Mouse (Mus musculus): ENCODE data around the gene Sfta2. TPM values are rescaled to one million over a fixed set of nuclear protein-coding genes. Genes with fewer than 3 reads are reported as not detected.

Sfta2 gene
- total and polyA plus RNA-seq, 3 experiments = not detected

GRCm38 (mm10) chr17:35697429-35697758 lies 96.0 kb downstream of the Sfta2 start:
- DNase-seq (ENCODE audit: low spot score) = no peak
- no peak overlapping the region for H3K4me3 ChIP-seq (ENCODE audit: low read depth, low read length)
- H3K9me3 ChIP-seq (replicated peaks) = no peaks in the 10 kb centered on the region
- no peaks in the 10 kb centered on the region for H3K36me3 ChIP-seq (replicated peaks)
- peaks cover 11% of the 10 kb centered on the region for H3K4me1 ChIP-seq (ENCODE audit: insufficient read depth, low read depth, low read length)
- H3K27me3 ChIP-seq (ENCODE audit: insufficient read depth, low read length) = peaks cover 56% of the 10 kb centered on the region
- ATAC-seq (ENCODE audit: extremely low read depth, insufficient number of reproducible peaks, low FRiP score, poor library complexity, severe bottlenecking) = no peak
- no peak for TF ChIP-seq GATA1 (IDR thresholded peaks at IDR 0.05; ENCODE audit: borderline replicate concordance, low read length)
- TF ChIP-seq GATA2 (IDR thresholded peaks at IDR 0.05; ENCODE audit: borderline replicate concordance, low read depth, low read length) = no peak
- TF ChIP-seq CTCF (IDR thresholded peaks at IDR 0.05; ENCODE audit: low read depth, low read length) = no peak

- DNase-seq (ENCODE audit: low spot score) (no peak), ATAC-seq (ENCODE audit: extremely low read depth, insufficient number of reproducible peaks, low FRiP score, poor library complexity, severe bottlenecking) (no peak)
- H3K9me3 ChIP-seq (replicated peaks) = no peaks in the 10 kb centered on the region
- H3K36me3 ChIP-seq (replicated peaks) = no peaks in the 10 kb centered on the region
- no peak overlapping the region for H3K4me3 ChIP-seq (ENCODE audit: low read depth, low read length)
- peaks cover 57% of the 10 kb centered on the region for H3K27me3 ChIP-seq (ENCODE audit: insufficient read depth, low read length)
- TF ChIP-seq CTCF (IDR thresholded peaks at IDR 0.05; ENCODE audit: low read depth, low read length) (no peak), TAL1 (conservative IDR thresholded peaks at IDR 0.05; ENCODE audit: low read depth, low read length) (no peak), GATA2 (IDR thresholded peaks at IDR 0.05; ENCODE audit: borderline replicate concordance, low read depth, low read length) (no peak), GATA1 (IDR thresholded peaks at IDR 0.05; ENCODE audit: borderline replicate concordance, low read length) (no peak), POLR2AphosphoS5 (IDR thresholded peaks at IDR 0.05; ENCODE audit: insufficient replicate concordance, low read depth, low read length) (no peak)
- peaks cover 11% of the 10 kb centered on the region for H3K4me1 ChIP-seq (ENCODE audit: insufficient read depth, low read depth, low read length)
These were observed 96.6 kb downstream of the Sfta2 start for GRCm38 (mm10) chr17:35697759-35698500.

- DNase-seq (ENCODE audit: low spot score) (no peak), ATAC-seq (ENCODE audit: extremely low read depth, insufficient number of reproducible peaks, low FRiP score, poor library complexity, severe bottlenecking) (no peak)
- Histone ChIP-seq H3K4me1 (ENCODE audit: insufficient read depth, low read depth, low read length) (peaks cover 11% of the 10 kb centered on the region), H3K27me3 (ENCODE audit: insufficient read depth, low read length) (peaks cover 57% of the 10 kb centered on the region), H3K9me3 (replicated peaks) (no peaks in the 10 kb centered on the region), H3K4me3 (ENCODE audit: low read depth, low read length) (no peak overlapping the region), H3K36me3 (replicated peaks) (no peaks in the 10 kb centered on the region)
- no peak for TF ChIP-seq POLR2AphosphoS5 (IDR thresholded peaks at IDR 0.05; ENCODE audit: insufficient replicate concordance, low read depth, low read length)
- TF ChIP-seq GATA2 (IDR thresholded peaks at IDR 0.05; ENCODE audit: borderline replicate concordance, low read depth, low read length) = no peak
- no peak for TF ChIP-seq CTCF (IDR thresholded peaks at IDR 0.05; ENCODE audit: low read depth, low read length)
- TF ChIP-seq GATA1 (IDR thresholded peaks at IDR 0.05; ENCODE audit: borderline replicate concordance, low read length) = no peak
- no peak for TF ChIP-seq TAL1 (conservative IDR thresholded peaks at IDR 0.05; ENCODE audit: low read depth, low read length)
These were observed 97.1 kb downstream of the Sfta2 start for GRCm38 (mm10) chr17:35698501-35698883.

- DNase-seq (ENCODE audit: low spot score) (no peak), ATAC-seq (ENCODE audit: extremely low read depth, insufficient number of reproducible peaks, low FRiP score, poor library complexity, severe bottlenecking) (no peak)
- H3K4me3 ChIP-seq (ENCODE audit: low read depth, low read length) = no peak overlapping the region
- H3K27me3 ChIP-seq (ENCODE audit: insufficient read depth, low read length) = peaks cover 69% of the 10 kb centered on the region
- H3K36me3 ChIP-seq (replicated peaks) = no peaks in the 10 kb centered on the region
- peaks cover 22% of the 10 kb centered on the region for H3K4me1 ChIP-seq (ENCODE audit: insufficient read depth, low read depth, low read length)
- TF ChIP-seq TAL1 (conservative IDR thresholded peaks at IDR 0.05; ENCODE audit: low read depth, low read length) = no peak
- no peak for TF ChIP-seq POLR2AphosphoS5 (IDR thresholded peaks at IDR 0.05; ENCODE audit: insufficient replicate concordance, low read depth, low read length)
- TF ChIP-seq GATA1 (IDR thresholded peaks at IDR 0.05; ENCODE audit: borderline replicate concordance, low read length) = no peak
- TF ChIP-seq CTCF (IDR thresholded peaks at IDR 0.05; ENCODE audit: low read depth, low read length) = no peak
- no peak for TF ChIP-seq GATA2 (IDR thresholded peaks at IDR 0.05; ENCODE audit: borderline replicate concordance, low read depth, low read length)
- H3K9me3 ChIP-seq (replicated peaks) = no peaks in the 10 kb centered on the region
These were observed 98.6 kb downstream of the Sfta2 start for GRCm38 (mm10) chr17:35699919-35700318.

Other genes with a start within 250 kb of the Sfta2 start
- not detected in 2 replicates for gene H2-Q4, start 221.9 kb upstream of the Sfta2 start, total RNA-seq (2014; fragmentation: Nextera tagmentation)
- 0.05 and 0.17 TPM in 2 replicates for gene H2-Q4, start 221.9 kb upstream of the Sfta2 start, total RNA-seq (2017)
- 0.04 TPM in 1 of 2 replicates, not detected in the other for gene H2-Q4, start 221.9 kb upstream of the Sfta2 start, polyA plus RNA-seq (2012)
- not detected in 2 replicates for gene H2-Q6, start 176.7 kb upstream of the Sfta2 start, total RNA-seq (2014; fragmentation: Nextera tagmentation)
- gene H2-Q6, start 176.7 kb upstream of the Sfta2 start, total RNA-seq (2017) = 0.12 and 0.33 TPM in 2 replicates
- 0.07 TPM in 1 of 2 replicates, not detected in the other for gene H2-Q6, start 176.7 kb upstream of the Sfta2 start, polyA plus RNA-seq (2012)
- gene H2-Q7, start 162.4 kb upstream of the Sfta2 start, total RNA-seq (2014; fragmentation: Nextera tagmentation) = not detected in 2 replicates
- gene H2-Q7, start 162.4 kb upstream of the Sfta2 start, total RNA-seq (2017) = 0.23 and 0.38 TPM in 2 replicates
- gene H2-Q7, start 162.4 kb upstream of the Sfta2 start, polyA plus RNA-seq (2012) = 0.05 TPM in 1 of 2 replicates, not detected in the other
- gene H2-Q10, start 131.5 kb upstream of the Sfta2 start, total RNA-seq (2014; fragmentation: Nextera tagmentation) = not detected in 2 replicates
- gene H2-Q10, start 131.5 kb upstream of the Sfta2 start, total RNA-seq (2017) = 0.05 and 0.06 TPM in 2 replicates
- not detected in 2 replicates for gene H2-Q10, start 131.5 kb upstream of the Sfta2 start, polyA plus RNA-seq (2012)
- gene Pou5f1, start 95.5 kb upstream of the Sfta2 start, total RNA-seq (2014; fragmentation: Nextera tagmentation) = not detected in 2 replicates
- 0.11 TPM in 1 of 2 replicates, not detected in the other for gene Pou5f1, start 95.5 kb upstream of the Sfta2 start, total RNA-seq (2017)
- not detected in 2 replicates for gene Pou5f1, start 95.5 kb upstream of the Sfta2 start, polyA plus RNA-seq (2012)
- 67.4 and 74.5 TPM in 2 replicates for gene Tcf19, start 84.7 kb upstream of the Sfta2 start, total RNA-seq (2014; fragmentation: Nextera tagmentation)
- gene Tcf19, start 84.7 kb upstream of the Sfta2 start, total RNA-seq (2017) = 29.8 and 37.2 TPM in 2 replicates
- 62.1 and 63.4 TPM in 2 replicates for gene Tcf19, start 84.7 kb upstream of the Sfta2 start, polyA plus RNA-seq (2012)
- 13.3 and 14.1 TPM in 2 replicates for gene Cchcr1, start 84.4 kb upstream of the Sfta2 start, total RNA-seq (2014; fragmentation: Nextera tagmentation)
- 12.3 and 12.5 TPM in 2 replicates for gene Cchcr1, start 84.4 kb upstream of the Sfta2 start, total RNA-seq (2017)
- 18.7 and 19.3 TPM in 2 replicates for gene Cchcr1, start 84.4 kb upstream of the Sfta2 start, polyA plus RNA-seq (2012)
- gene Psors1c2, start 68.3 kb upstream of the Sfta2 start, total RNA-seq (2014; fragmentation: Nextera tagmentation) = not detected in 2 replicates
- gene Psors1c2, start 68.3 kb upstream of the Sfta2 start, total RNA-seq (2017) = 0.22 TPM in 1 of 2 replicates, not detected in the other
- 1.1 TPM in 2 replicates for gene Psors1c2, start 68.3 kb upstream of the Sfta2 start, polyA plus RNA-seq (2012)
- not detected in 2 replicates for gene Cdsn, start 49.4 kb upstream of the Sfta2 start, total RNA-seq (2014; fragmentation: Nextera tagmentation)
- not detected in 2 replicates for gene Cdsn, start 49.4 kb upstream of the Sfta2 start, total RNA-seq (2017)
- gene Cdsn, start 49.4 kb upstream of the Sfta2 start, polyA plus RNA-seq (2012) = not detected in 2 replicates
- not detected in 2 replicates for gene 2300002M23Rik, start 34.1 kb upstream of the Sfta2 start, total RNA-seq (2014; fragmentation: Nextera tagmentation)
- gene 2300002M23Rik, start 34.1 kb upstream of the Sfta2 start, total RNA-seq (2017) = 0.27 TPM in 1 of 2 replicates, not detected in the other
- not detected in 2 replicates for gene 2300002M23Rik, start 34.1 kb upstream of the Sfta2 start, polyA plus RNA-seq (2012)
- not detected in 2 replicates for gene Gm9573, start 25.1 kb downstream of the Sfta2 start, total RNA-seq (2014; fragmentation: Nextera tagmentation)
- 0.11 TPM in 1 of 2 replicates, not detected in the other for gene Gm9573, start 25.1 kb downstream of the Sfta2 start, total RNA-seq (2017)
- gene Gm9573, start 25.1 kb downstream of the Sfta2 start, polyA plus RNA-seq (2012) = not detected in 2 replicates
- gene Mucl3, start 42.1 kb downstream of the Sfta2 start, total RNA-seq (2014; fragmentation: Nextera tagmentation) = not detected in 2 replicates
- gene Mucl3, start 42.1 kb downstream of the Sfta2 start, total RNA-seq (2017) = 0.06 and 0.16 TPM in 2 replicates
- gene Mucl3, start 42.1 kb downstream of the Sfta2 start, polyA plus RNA-seq (2012) = not detected in 2 replicates
- 23.8 and 24.6 TPM in 2 replicates for gene Vars2, start 66.0 kb downstream of the Sfta2 start, total RNA-seq (2014; fragmentation: Nextera tagmentation)
- 10.8 and 11.0 TPM in 2 replicates for gene Vars2, start 66.0 kb downstream of the Sfta2 start, total RNA-seq (2017)
- gene Vars2, start 66.0 kb downstream of the Sfta2 start, polyA plus RNA-seq (2012) = 93.9 and 135 TPM in 2 replicates
- 33.4 and 45.3 TPM in 2 replicates for gene Gtf2h4, start 72.2 kb downstream of the Sfta2 start, total RNA-seq (2014; fragmentation: Nextera tagmentation)
- 22.7 and 29.5 TPM in 2 replicates for gene Gtf2h4, start 72.2 kb downstream of the Sfta2 start, total RNA-seq (2017)
- 26.4 and 27.1 TPM in 2 replicates for gene Gtf2h4, start 72.2 kb downstream of the Sfta2 start, polyA plus RNA-seq (2012)
- gene Ddr1, start 103.1 kb downstream of the Sfta2 start, total RNA-seq (2014; fragmentation: Nextera tagmentation) = not detected in 2 replicates
- 0.06 TPM in 1 of 2 replicates, not detected in the other for gene Ddr1, start 103.1 kb downstream of the Sfta2 start, total RNA-seq (2017)
- gene Ddr1, start 103.1 kb downstream of the Sfta2 start, polyA plus RNA-seq (2012) = 0.04 and 0.06 TPM in 2 replicates
- 13.7 and 21.4 TPM in 2 replicates for gene Ier3, start 220.1 kb downstream of the Sfta2 start, total RNA-seq (2014; fragmentation: Nextera tagmentation)
- 49.5 and 61.2 TPM in 2 replicates for gene Ier3, start 220.1 kb downstream of the Sfta2 start, total RNA-seq (2017)
- gene Ier3, start 220.1 kb downstream of the Sfta2 start, polyA plus RNA-seq (2012) = 33.5 and 39.8 TPM in 2 replicates
- 68.5 and 73.7 TPM in 2 replicates for gene Flot1, start 221.7 kb downstream of the Sfta2 start, total RNA-seq (2014; fragmentation: Nextera tagmentation)
- gene Flot1, start 221.7 kb downstream of the Sfta2 start, total RNA-seq (2017) = 93.5 and 97.6 TPM in 2 replicates
- 65.3 and 84.9 TPM in 2 replicates for gene Flot1, start 221.7 kb downstream of the Sfta2 start, polyA plus RNA-seq (2012)
- 677 and 817 TPM in 2 replicates for gene Tubb5, start 236.8 kb downstream of the Sfta2 start, total RNA-seq (2014; fragmentation: Nextera tagmentation)
- gene Tubb5, start 236.8 kb downstream of the Sfta2 start, total RNA-seq (2017) = 849 and 1,028 TPM in 2 replicates
- 299 and 510 TPM in 2 replicates for gene Tubb5, start 236.8 kb downstream of the Sfta2 start, polyA plus RNA-seq (2012)
- 197 and 209 TPM in 2 replicates for gene Mdc1, start 240.0 kb downstream of the Sfta2 start, total RNA-seq (2014; fragmentation: Nextera tagmentation)
- 10.8 and 15.8 TPM in 2 replicates for gene Mdc1, start 240.0 kb downstream of the Sfta2 start, total RNA-seq (2017)
- gene Mdc1, start 240.0 kb downstream of the Sfta2 start, polyA plus RNA-seq (2012) = 18.2 and 29.7 TPM in 2 replicates

Data from G1E (cell line).